ENCODE assay signal across 8 mouse cellular contexts in the genomic region with DNA sequence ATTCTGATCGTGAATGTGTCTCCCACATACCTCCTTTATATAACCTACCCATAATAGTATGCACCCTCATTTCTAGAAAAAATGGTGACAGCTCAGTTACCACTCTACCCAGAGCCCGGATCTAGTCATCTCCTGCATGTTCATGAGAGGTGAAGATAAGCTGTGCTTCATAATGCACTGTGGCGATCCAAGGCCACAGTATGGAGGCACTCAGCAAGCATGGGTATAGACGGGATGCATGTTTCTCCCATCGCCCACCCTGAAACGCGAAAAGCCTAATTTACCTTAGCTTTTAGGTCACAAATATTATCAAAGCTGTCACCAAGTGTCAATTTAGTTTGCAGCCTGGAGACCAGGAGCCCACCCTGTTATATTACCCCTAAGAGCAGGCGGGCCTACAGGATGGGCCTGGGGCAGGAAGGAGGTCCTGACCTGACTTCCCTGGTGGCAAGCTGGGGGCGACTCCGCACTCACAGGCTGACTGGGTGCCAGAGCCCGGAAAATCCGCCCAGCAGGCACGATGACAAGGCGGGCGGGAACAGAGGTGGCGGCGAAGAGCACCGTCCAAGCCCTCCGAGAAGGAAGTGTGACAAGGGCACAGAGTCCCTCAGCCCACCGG. TPM values are rescaled to one million over a fixed set of nuclear protein-coding genes. Genes with fewer than 3 reads are reported as not detected.
A peak's percentile ranks its signal among the peaks of the same experiment; 100 is the strongest.
DNase-seq lines count a peak whose midpoint lies in the region; ATAC-seq and TF ChIP-seq lines count a peak whose summit lies in the region.

No protein-coding gene starts in this region.

- H3K9ac ChIP-seq in limb, embryonic 11.5 days (ENCODE audit: low read length), result peak overlapping the region; percentile 95
- H3K9ac ChIP-seq in neural tube, embryonic 12.5 days, result peak overlapping the region; percentile 90

- H3K36me3 ChIP-seq in testis, adult 2 months (ENCODE audit: control insufficient read depth, insufficient read depth, low read length), result no peaks in the 10 kb centered on the region; the same call in 1 of the 2 replicates
- no peaks in the 10 kb centered on the region for H3K36me3 ChIP-seq in limb, embryonic 11.5 days (ENCODE audit: control insufficient read depth, insufficient read depth, low read length)
- H3K36me3 ChIP-seq in neural tube, embryonic 12.5 days, result no peaks in the 10 kb centered on the region

- no peak for TF ChIP-seq POLR2A in testis, adult 2 months (IDR thresholded peaks at IDR 0.05; ENCODE audit: control insufficient read depth, low read depth, low read length)

- 3% methylated on average over 20 of the region's 20 CpGs for whole genome bisulfite sequencing in limb, embryonic 11.5 days
- 3% methylated on average over 20 of the region's 20 CpGs for WGBS in neural tube, embryonic 12.5 days

- peak overlapping the region; percentile 98 for H3K4me3 ChIP-seq in testis, adult 2 months (ENCODE audit: control insufficient read depth, low read depth, low read length)
- peak overlapping the region; percentile 85 for H3K4me3 ChIP-seq in limb, embryonic 11.5 days (ENCODE audit: low read depth, low read length)
- peak overlapping the region; percentile 94 for H3K4me3 ChIP-seq in neural tube, embryonic 12.5 days

- peak; percentile 83 to 84 for DNase-seq in cerebellum, postnatal 10 days
- DNase-seq in cerebellum, adult 9-11 months, result no peak
- no peak for DNase-seq in testis, postnatal 14 days (ENCODE audit: low spot score)
- DNase-seq in forelimb bud, embryonic 11.5 days (ENCODE audit: low read depth, low spot score), result peak; percentile 27
- DNase-seq in limb, embryonic 11.5 days (ENCODE audit: low spot score), result no peak
- DNase-seq in cerebellum, adult 9-10 months, result no peak

- H3K4me1 ChIP-seq in testis, adult 2 months (ENCODE audit: control insufficient read depth, insufficient read depth, low read length), result no peaks in the 10 kb centered on the region; the same call in 1 of the 2 replicates
- 0 out of 2 replicates have a peak, but pooled peaks cover 3% of the 10 kb centered on the region for H3K4me1 ChIP-seq in limb, embryonic 11.5 days (ENCODE audit: control insufficient read depth, insufficient read depth, low read length)
- H3K4me1 ChIP-seq in neural tube, embryonic 12.5 days, result peaks cover 15% of the 10 kb centered on the region

- peak; percentile 78 for ATAC-seq in limb, embryonic 11.5 days (ENCODE audit: insufficient number of reproducible peaks, low FRiP score, low TSS enrichment, low read depth)
- ATAC-seq in neural tube, embryonic 12.5 days (ENCODE audit: low FRiP score, low read depth), result peak; percentile 84

- H3K9me3 ChIP-seq in limb, embryonic 11.5 days (ENCODE audit: control insufficient read depth, low read length), result no peaks in the 10 kb centered on the region
- no peaks in the 10 kb centered on the region for H3K9me3 ChIP-seq in neural tube, embryonic 12.5 days

- peak overlapping the region; percentile 100 for H3K27ac ChIP-seq in testis, adult 2 months (ENCODE audit: control insufficient read depth, insufficient read depth, low read depth, low read length)
- peak overlapping the region; percentile 91 for H3K27ac ChIP-seq in limb, embryonic 11.5 days (replicated peaks; ENCODE audit: low read depth, low read length)
- H3K27ac ChIP-seq in neural tube, embryonic 12.5 days, result peak overlapping the region; percentile 80

- no peaks in the 10 kb centered on the region for H3K27me3 ChIP-seq in testis, adult 2 months (ENCODE audit: control insufficient read depth, insufficient read depth, low read length)
- H3K27me3 ChIP-seq in limb, embryonic 11.5 days (ENCODE audit: control insufficient read depth, insufficient read depth, low read length), result no peaks in the 10 kb centered on the region
- H3K27me3 ChIP-seq in neural tube, embryonic 12.5 days (replicated peaks), result no peaks in the 10 kb centered on the region

- peak overlapping the region; percentile 74 for H3K4me2 ChIP-seq in limb, embryonic 11.5 days (ENCODE audit: low read depth, severe bottlenecking)
- peak overlapping the region; percentile 90 for H3K4me2 ChIP-seq in neural tube, embryonic 12.5 days (replicated peaks)

- no peak for TF ChIP-seq CTCF in testis, adult 2 months (IDR thresholded peaks at IDR 0.05; ENCODE audit: control insufficient read depth, insufficient read depth, insufficient replicate concordance, low read depth, low read length)

RNA-seq across cellular contexts. Expression of gene Cep83, which starts 0.5 kb away (rescaled TPM):
- polyA plus RNA-seq in testis, adult 2 months (2012; rRNA removed), result 22.5 and 24.6 TPM in 2 replicates
- 24.1 and 24.5 TPM in 2 replicates for polyA plus RNA-seq in limb, embryonic 11.5 days (2014; fragmentation: Nextera tagmentation; extraction: Ambion mirVana)
- polyA plus RNA-seq in neural tube, embryonic 12.5 days (2016; fragmentation: Nextera tagmentation; extraction: Ambion mirVana), result 24.4 TPM in 2 replicates

Comparison
In these comparisons a context has a peak if more than half of its experiments do, and no peak if none do; other contexts are left out.
1. DNase-seq: peak in cerebellum, postnatal 10 days (2 of 2) and forelimb bud, embryonic 11.5 days (single experiment); none in cerebellum, adult 9-11 months (single experiment), testis, postnatal 14 days (single experiment), limb, embryonic 11.5 days (single experiment) and cerebellum, adult 9-10 months (single experiment).
2. Peak in every context shown above with its lines, with median percentiles within 50 percentile points of each other: H3K27ac ChIP-seq and H3K4me3 ChIP-seq.